Mouse (Mus musculus): ENCODE data around the gene Tenm2.
A peak's percentile ranks its signal among the peaks of the same experiment; 100 is the strongest.

The Tenm2 gene

DNA sequence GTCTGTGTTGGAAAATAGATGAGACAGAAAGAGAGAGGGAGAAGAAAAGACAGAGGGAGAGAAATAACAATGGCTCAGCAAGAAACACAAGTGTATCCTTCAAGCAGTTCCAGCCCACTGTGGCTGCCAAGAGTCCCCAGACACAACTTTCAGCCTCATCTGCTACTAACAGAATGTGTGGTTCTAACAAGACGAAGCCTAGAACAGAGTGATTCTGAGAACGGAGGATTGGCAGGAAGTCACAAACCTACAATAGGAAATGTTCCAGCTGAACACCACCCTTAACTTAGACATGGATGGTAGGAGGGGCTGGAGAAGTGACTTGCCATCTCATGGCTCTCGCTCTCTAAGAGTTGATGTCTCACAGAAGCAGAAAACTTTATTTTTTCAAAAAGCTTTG is 894.0 kb downstream of the Tenm2 start:
- DNase-seq = no peak

DNA sequence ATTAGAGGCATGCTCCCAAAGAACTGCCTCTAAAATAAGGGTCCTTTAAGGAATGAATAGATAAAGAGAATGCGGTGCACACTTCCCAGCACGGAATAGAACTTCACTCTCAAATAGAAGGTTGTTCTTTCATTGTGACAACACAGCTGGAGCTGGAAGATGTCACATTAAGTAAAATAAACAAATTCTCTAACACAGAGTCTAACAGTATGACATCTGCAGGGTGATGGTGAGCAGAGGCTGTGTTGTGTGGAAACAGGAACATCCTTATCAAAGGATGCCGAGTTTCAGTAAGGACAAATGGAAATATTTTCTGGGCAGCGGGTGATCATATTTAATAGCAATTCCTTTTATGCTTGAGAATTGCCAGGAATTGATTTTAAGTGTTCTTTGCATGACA is 897.3 kb downstream of the Tenm2 start:
- no peak for DNase-seq

DNA sequence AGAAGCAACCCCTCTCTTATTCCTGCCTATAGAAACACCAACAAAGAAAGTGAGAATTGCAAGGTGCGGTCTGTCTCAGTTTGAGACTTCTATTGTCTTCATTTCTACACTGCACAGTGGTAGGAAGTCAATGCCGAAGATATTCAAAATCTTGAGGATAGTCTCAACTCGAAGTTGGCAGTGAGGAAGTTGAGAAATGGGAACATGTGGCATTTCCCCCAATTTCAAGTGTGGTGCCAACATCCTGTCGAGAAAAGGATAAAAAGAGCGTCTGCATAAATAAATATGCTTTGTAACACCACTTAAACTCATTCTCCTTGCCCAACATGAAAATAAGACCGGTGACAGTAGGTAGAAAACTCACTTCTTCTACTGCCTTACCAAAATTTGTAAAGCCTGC is 898.7 kb downstream of the Tenm2 start:
- no peak for DNase-seq

DNA sequence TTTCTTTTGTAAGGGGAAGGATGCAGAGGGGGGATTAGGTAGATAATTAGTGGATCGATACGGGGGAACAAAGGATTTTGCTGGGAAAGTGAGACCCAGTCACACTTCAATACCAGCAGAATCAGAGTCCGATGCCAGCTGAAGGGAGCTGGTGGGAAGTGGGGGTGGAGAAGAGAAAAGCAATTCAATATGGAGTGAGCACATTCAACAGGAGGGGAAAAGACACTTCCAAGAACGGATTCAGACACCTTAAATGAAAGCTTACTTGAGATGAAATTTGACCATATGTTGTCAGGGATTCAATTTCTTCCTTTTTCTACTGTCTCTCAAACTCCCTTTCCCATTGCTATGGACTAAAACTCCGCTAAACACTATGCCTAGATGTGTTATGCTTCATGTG is 900.6 kb downstream of the Tenm2 start:
- DNase-seq = no peak

DNA sequence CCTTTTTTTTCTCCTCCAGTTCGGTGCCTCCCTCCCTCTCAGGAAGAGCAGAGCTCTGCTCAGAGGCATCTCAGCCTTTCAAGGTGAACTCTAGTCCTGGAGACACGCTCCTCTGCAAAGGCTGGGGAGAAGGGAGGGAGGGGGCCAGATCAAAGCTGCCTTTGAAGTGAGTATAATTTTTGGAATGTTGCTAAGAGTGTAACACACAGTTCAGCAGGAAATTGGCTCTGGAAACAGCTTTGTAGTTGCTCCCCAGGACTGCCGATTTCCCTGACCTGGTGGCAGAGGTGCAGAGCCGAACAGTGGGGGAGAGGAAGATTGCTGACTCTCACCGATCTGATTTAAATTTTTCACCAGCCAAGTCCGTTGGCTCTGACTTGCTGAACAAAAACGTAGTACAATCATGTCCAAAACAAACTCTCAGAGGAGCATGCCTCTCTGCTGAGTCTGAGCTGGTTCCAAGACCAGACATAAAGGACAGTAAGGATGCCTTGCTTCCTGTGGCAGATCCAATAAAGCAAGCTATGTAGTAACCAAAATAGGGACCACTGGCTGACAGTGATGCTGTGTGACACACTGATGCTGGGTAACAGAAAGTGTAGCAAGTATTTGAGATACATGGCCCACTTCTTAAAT is 901.5 kb downstream of the Tenm2 start:
- no peak for DNase-seq

DNA sequence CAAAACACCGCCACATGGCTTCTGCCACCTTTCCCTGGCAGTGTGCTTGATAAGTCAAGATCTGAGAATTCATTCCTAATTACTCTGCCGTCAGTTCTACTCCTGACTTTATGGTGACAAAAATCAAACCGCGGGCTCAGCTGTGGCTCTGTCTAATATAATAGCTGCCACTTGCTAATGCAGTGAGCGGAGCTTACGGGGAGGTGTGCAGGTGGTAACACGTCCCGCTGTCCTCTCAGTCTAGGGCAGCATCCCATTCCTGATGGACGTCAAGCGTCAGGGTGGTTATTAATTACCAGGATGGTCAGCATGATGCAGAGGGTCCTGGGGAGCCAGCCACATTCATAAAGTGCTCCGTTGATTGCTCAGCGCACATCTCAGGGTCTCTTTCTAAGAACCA is 903.5 kb downstream of the Tenm2 start:
- DNase-seq = no peak

DNA sequence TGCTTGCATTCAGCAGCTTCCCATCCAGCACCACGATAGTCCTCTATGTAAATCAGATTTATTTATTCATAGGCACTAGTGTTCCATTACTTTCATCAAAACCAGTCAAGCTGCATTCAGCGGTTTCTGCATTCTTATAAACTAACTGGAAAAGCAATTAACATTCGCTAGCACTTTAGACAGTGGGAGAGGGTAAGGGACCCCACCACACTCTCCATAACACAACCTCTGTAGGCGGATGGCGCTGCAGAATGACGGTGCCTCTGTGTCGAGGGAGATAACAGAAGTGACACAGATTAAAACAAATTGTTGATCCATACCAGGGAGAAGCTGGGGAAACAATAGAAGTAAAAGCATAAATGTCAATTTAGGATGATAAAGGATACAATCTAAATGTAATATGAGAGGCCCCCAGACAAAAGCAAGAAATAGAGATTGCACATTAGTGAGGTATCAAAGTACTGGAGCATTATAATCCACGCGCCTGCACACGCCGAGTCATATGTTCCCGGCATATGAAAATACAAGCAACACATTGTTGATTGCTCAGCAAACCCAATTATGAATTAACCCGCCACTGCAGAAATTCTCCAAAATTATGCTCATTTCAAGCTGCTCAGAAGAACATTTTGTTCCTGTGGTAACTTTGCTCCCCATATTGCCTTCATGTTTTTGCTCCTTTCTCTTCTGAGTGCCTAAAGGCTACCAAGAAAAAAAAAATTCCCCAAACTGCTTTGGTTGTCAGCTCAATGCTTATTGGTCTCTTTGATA is 904.2 kb downstream of the Tenm2 start:
- DNase-seq = no peak

DNA sequence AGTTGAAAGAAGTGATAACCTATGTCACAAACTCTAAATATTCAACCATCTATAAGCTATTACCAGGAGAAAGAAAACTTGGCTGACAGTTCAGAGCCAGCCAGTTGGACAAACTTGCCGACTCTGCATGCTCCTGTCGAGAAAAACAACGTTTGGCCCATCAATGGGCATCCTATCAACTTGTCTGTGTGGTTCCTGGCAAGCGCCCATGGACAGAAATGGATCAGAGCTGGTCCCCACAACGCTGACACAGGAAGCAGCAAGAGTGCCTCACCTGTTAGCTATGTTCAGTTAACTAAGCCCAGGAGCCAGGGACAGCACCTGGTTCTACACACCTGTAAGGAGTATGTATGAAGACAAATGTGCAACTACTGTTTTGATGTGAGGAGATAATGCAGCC is 908.5 kb downstream of the Tenm2 start:
- DNase-seq = peak; percentile 74

DNA sequence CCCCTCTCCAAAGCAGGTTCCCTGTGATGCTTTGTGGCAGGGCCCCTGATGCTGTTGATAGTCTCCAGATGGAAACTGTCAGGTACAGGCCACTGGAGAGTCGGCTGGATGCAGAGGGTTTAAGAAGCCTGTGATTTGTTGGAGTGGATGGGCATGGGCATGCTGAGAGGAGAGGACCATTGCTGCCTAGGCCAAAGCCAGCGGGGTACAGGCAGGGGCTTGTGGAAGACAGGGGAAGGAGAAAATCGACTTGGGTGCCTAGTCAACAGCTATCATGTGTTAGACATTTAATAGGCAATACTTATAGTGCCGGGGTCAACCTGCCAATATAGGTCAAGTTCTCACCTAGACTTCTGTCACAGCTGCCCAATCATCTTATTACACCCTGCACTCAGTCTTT is 926.4 kb downstream of the Tenm2 start:
- no peak for DNase-seq

DNA sequence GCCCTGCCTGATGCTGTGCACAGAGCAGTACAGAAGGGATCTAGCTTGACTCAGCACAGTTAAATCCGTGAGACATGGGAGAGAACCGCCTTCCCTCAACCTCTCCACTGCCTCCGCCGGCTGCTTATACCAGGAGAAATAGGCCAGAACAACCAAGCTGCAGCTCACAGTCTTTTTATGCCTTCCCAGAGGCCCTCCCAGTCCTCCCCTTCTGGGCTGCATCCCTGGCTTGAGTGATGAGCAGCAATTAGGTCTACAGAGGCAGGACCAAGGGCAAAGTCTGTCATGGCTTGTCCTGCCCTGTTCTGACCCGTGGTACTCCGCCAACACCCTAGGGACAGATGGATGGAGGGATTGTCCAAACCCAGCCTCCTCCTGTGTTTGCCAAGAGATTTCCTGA is 928.5 kb downstream of the Tenm2 start:
- peak; percentile 35 for DNase-seq

DNA sequence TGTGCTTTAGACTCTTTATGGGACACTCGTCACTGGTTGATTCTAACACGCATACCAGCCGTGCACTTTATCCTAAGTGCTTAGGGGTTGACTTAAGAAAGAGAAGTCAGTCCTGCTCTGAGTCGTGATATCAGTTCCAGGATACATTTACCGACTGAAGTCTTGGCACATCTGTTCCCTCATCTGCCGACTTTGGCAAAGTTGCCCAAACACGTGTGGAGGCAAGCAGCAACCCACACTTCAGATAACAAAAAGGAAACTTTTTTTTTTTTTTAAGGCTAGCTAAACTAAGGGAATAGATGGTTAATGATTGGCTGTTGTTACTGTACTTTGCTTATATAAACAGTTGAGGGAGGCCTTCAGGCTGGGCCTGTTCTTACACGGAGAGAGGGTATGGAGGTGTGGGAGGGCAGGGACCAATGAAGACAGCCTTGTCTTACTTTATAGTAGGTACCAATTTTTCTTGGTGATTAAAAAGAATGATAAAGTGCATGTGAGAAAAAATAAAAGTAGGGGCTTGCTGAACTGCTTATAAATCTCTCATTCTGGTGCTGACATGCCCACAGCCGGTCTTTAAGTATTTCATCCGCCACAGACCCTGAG is 930.3 kb downstream of the Tenm2 start:
- DNase-seq = no peak

DNA sequence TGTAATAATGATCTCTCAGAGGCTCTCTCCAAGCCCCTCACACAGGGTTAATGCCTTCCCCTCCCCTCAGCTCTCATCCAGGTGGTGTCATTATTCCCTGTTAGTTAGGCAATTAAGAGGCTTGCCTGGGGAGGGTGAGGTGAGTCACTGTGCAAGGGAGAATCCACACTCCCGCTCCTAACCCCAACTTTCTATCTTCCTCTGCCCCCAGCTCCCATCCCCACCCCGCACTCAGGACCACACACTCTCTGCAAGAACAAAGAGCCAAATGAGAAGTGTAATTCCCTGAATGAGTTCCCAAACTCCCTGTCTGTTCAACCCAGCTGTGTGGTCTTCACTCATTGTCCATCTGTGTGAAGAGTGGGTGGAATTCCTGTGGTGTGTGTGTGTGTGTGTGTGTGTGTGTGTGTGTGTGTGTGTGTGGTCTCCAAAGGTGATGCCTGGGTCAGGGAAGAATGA is 932.8 kb downstream of the Tenm2 start:
- no peak for DNase-seq

DNA sequence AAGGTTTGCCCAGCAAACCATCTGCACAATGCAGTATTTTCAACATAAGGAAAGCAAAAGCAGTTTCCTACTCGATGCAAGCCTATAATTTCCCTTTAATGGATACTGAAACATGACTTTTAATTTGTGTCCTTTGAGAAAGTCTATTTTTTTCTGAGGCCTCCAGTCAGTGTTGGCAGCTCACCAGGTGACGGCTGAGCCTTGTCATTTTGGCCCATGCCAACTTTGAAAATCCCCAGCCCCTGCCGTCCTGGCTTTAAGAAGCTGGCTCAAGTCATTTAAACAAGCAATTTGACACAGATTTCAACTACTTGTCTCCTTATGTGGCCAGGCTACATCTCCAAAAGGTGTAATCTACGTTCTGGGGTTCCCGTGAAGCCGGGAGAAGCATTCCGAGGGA is 933.7 kb downstream of the Tenm2 start:
- no peak for DNase-seq

DNA sequence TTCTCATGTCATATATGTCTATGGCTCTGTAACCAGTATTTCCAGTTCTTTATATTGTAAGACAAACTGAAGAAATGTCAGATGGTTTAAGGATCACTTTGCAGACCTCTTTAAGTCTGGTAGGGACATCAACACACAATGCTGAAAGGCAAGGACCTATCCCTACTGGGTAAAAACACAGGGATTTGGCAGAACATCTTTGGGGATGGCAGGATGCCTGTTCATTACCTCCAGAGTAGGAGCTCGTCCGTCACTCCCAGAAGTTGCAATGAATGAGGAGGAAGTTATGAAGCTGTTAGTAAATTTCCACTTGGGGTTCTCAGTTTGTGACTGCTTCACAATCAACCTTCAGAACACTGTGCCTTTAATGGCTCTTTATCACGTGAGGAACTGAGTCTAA is 939.2 kb downstream of the Tenm2 start:
- no peak for DNase-seq

DNA sequence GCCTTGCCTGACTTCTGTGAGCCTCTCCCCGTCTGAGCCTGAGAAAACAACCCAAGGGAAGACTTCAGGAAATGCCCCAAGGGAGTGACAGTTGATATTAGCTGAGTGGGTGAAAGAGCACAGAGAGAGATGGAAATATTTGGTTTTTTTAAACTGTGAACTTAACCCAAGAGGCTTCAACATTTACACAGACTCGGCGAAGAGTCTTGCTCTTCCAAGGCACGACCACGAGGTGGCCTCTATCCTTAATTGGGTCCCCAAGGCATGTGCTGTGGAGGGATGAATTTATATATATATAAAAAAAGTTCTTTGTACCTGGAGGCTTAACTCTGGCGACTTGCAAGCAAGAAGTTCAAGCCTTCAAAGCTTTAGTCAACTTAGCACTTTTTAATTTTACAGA is 943.6 kb downstream of the Tenm2 start:
- no peak for DNase-seq

DNA sequence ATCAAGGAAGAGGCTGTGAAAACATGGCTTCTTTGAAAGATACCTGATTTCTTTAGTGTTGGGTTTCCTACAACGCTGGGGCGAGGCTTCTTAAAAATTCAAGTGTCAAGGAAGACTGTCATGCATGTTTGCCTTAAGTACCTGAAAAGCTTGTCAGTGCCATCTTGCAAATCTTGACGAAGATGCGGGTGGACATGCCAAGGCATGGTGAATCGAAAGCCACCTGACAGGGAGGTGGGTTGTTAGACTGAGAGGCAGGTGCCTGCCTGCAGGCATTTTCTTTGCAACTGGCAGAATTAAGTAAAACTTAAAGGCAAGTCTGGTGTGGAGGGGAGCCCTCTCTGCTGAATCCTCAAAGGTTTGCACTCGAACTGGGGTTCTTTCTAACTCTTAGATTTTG is 949.5 kb downstream of the Tenm2 start:
- no peak for DNase-seq

DNA sequence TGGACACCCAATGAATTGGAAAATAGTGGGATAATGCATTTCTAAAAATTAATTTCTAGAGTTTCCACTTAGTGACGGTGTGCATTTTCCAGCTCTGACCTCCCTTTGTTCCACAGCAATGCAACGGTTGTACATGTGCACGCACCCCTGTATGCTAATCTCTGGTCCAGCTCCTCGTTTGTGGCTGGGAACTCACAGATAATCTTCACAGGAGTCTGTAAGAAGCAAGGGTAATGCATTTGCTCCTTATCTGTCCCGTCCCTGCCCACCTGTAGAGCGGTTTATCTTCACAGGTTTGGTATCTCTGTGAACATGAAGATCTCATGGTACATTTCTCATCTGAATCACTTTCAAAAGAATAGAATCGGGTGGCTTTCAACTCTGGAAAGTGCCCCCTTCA is 955.2 kb downstream of the Tenm2 start:
- DNase-seq = no peak

DNA sequence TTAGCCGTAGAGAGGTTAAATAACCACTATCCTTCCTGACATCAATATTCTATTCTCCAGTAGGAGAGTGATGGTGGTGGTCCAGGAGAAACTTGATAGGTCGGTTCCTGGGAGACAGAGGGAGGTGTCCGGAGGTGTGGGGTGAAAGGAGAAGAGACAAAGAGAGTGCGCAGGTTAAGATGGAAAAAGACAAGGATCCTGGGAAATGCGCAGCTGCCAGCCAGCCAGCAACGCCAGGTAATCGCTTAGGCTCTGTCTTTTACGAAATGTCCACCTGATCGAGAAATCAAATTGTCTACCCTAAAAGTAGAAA is 957.9 kb downstream of the Tenm2 start:
- DNase-seq = no peak

DNA sequence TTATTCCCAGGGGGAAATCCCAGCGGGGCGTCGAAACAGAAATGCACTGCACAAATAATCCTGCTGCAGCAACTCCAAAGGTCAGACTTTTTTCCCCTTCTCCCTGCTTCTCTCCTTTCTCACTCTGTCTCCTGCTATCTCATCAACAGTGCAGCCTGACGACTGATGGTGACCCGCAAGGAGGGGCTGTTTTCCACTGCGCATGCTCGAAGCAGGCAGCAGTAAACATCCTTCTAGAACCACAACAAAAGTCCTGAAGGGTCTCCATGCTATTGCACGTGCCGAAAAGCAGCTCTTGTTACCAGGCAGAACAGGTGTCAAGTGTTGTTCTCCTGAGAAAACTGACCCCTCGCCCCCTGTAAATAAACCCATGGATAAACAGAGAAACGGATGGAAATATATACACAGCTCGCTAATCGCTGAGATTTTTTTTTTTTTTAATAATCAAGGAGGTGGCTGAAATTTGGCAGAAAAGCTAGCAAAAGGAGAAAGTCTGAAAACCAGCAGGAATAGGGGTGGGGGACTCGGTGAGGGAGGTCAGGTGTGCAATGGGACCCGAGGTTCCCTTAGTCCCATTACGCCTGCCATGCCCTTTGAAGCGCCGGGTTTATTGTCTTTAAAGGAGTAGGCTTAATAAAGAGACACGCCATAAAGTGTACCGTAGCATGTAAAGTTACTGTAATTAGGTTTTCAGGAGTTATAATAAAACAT is 958.4 kb downstream of the Tenm2 start:
- no peak for DNase-seq

DNA sequence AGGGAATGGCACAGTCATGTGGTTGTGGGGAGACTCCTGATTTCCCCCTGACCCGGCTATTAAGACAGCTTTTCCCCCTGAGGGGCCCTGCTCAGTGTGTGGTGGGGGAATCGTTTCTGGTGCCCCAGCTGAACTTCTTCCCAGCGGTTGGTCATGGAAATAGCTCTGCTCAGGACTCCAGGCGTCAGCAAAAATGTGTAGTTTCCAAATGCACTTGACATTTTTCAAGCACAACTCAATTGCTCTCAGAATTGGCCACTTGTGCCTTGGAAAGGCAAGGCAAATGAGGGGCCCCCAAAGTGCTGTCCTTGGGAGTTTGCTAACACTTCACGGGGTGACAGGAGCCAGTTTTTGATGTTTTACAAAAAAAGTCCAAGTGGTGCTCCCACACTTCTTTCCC is 959.7 kb downstream of the Tenm2 start:
- no peak for DNase-seq

DNA sequence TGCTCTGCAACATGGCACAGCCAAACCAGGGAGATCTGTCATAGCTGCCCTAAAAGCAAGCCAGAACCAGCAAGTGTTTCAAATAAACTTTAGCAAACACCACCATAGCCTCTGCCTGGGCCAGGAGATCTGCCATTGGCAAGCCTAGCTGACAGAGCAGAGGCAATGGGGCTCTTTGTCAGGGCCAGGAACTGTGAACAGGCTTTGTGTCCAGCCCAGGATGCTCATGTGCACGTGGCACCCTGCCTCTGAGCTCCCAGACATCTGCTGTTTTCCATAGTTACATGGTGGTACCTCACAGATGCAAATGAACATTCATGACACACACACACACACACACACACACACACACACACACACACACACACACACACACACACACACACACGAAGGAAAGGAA is 963.6 kb downstream of the Tenm2 start:
- no peak for DNase-seq

DNA sequence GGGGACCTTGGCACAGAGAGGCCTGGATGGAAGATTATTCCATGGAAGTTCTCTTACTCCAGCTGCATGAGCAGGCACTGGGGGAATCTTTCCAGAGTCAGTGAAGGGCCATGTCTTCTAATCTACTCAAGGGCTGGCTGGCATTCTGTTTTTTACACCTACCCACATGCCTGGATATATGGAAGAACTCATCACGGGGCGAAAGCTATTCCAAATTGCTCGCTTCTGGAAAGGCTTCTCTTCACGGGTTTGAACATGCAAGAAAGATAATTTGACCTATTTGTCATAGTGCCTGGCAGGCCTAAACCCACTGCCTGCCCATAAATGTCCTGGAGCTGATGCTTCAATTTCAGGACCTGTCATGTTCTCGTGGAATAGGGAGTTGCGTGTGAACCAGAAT is 965.8 kb downstream of the Tenm2 start:
- no peak for DNase-seq

DNA sequence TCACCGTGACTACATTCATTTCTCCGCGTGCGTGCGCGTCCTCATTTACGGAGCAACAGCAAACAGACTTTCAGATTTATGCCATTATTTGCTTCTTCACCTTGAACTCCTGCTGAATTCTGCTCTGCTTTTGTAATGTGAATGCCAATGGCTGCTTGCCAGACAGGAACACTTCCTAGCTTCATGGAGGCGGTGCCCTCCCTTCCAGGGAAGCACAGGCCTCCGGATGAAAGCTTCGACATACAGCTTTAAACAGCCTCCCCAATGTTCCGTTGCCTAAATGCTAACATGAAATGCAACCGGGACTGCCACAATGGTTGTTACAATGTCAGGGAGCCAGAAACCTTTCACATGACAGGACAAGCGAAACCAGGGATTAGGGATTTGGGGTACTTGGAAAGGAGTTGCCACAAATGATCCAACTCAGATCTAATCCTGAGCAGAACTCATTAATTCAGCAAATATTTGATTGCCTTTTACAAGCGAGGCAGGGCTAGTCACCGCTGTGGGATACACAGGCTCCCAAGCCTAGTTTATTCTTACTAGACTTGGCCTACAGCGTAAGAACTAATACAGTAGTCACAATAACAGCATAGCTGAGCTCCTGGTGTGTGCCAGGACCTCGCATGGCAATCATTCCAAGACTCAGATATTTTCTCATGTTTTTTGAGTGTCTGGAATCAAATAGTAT is 970.8 kb downstream of the Tenm2 start:
- peak; percentile 14 for DNase-seq
